Mouse (Mus musculus) lung, adult 18-20 months (tissue): Measurements from ENCODE around the gene Fam221b.
A peak's percentile ranks its signal among the peaks of the same experiment; 100 is the strongest.

Experiments used
- DNase-seq, 2 experiments: peaks; one replicate each; pipeline ENCODE4 v3.0.0; 2022; ENCODE audit warnings: mixed read lengths in 2 of 2

The Fam221b gene

DNA sequence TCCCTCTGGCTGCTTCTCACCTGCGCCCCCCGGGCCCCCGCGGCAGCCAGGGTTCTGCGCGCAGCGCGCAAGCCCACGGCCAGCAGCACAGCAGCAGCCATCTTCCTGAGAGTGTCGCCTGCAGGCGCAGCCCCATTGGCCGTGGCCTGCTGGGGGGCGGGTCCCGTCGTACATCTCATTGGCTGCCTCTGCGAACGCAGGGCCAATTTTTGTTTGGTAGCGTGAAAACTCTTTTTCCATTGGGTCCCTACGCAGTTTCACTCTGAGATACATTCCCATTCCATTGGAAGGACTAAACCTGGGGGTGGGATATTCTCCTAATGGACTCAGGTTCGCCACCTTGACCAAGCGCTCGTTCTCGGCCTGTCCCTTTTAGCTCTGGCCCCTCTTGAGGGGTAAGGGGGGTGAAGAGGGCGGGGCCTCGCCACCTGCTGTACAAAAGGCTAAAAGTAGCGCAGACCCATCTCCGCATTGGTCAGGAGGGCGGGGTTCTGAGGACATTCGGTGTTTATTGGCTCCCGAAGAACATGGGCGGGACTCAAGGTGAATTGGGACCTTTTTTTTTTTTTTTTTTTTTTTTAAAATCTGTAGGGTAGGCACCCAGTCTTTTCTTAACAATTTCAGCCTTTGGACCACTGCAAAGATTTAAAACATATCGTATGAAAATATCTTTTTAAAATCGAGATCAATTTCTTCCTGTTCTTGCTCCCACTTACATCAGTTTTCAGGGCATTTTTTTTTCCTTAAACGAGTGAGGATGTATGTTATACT lies 12.4 kb downstream of the Fam221b start, which contains the start of gene Hint2:
Gene Hint2, minus strand, starts transcription at position 128 of the 771 bp plus-strand sequence.
- peak; percentile 97 for DNase-seq

DNA sequence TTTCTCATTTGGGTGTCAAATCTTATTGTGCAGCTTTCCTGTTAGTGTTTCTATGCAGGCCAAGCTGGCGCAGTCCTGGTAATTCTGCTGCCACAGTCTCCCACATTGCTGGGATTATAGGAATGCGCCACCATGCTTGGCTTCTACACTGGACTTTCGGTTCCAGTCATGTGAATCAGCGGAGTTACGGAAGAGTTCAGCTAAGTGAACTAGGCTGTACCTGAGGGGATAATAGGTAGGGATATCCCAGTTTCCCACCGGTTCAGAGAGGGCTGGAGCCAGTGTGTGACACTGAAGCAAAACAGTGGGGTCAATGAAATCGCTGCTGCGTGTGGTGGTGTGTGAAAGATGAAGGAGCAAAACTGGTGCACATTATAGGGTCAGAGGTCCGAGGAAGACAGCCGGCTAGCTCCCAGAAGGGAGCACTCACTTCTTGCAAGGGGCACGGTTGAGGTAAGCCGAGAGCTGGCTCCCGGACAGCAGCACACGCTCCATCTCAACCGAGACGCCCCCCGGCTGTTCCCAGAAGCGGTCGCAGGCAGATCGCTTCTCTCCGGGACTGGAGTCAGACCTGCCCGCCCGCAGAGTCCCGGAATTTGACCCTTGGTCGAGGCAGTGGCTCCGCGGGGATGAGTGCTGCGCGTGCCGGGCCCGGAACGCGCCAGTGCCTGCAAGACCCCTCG lies 13.1 kb downstream of the Fam221b start:
- DNase-seq, result no peak

- peak; percentile 62 to 81 for DNase-seq
These were observed 15.6 kb downstream of the Fam221b start, which contains the start of gene Spag8 for GRCm38 (mm10) chr4:43653161-43654015. Spag8 (minus strand) TSS chr4:43653594.

GRCm38 (mm10) chr4:43652726-43653125 lies 16.2 kb downstream of the Fam221b start:
- DNase-seq, result no peak

DNA sequence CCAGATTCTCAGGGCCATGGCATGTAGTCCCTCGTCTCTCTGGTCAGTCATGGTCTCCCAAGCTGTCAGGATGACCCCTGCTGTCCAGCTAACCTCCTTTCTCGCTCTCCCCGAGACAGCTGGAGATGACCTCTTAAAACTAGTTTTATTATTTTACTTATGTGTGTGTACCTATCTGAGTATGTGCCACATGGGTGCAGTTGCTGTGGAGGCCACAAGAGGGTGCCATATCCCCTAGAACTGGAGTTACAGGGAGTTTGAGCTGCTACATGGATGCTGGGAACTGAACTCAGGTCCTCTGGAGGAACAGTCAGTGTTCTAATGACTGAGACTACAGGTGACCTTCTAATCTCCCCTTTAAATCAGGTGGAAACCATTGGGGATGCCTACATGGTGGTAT lies 19.2 kb downstream of the Fam221b start:
- no peak for DNase-seq

GRCm38 (mm10) chr4:43640491-43640890 lies 28.5 kb downstream of the Fam221b start:
- peak in 1 of 2 experiments; percentile 0 for DNase-seq

DNA sequence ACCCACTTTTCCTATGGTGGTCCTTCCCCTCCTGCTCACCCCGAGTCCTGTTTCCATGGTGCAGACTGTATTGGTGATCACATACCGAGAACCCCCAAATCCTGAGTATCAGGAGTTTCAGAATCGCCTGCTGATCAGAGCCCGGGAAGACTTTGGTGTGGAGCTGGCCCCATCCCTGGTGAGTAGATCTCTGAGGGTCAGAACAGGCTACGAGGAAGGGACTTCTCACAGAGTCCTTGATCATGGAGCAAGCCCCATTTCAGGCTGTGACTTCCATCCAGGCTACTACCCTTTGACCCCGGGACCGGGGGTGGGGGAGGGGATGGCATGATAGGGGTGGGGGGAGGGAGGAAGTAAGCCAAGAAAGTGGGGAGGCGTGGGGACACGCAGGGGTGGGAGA lies 28.9 kb downstream of the Fam221b start:
- DNase-seq, result peak in 1 of 2 experiments; percentile 1

- DNase-seq, result peak in 1 of 2 experiments; percentile 2
These were observed 32.2 kb downstream of the Fam221b start for GRCm38 (mm10) chr4:43636751-43637150.

DNA sequence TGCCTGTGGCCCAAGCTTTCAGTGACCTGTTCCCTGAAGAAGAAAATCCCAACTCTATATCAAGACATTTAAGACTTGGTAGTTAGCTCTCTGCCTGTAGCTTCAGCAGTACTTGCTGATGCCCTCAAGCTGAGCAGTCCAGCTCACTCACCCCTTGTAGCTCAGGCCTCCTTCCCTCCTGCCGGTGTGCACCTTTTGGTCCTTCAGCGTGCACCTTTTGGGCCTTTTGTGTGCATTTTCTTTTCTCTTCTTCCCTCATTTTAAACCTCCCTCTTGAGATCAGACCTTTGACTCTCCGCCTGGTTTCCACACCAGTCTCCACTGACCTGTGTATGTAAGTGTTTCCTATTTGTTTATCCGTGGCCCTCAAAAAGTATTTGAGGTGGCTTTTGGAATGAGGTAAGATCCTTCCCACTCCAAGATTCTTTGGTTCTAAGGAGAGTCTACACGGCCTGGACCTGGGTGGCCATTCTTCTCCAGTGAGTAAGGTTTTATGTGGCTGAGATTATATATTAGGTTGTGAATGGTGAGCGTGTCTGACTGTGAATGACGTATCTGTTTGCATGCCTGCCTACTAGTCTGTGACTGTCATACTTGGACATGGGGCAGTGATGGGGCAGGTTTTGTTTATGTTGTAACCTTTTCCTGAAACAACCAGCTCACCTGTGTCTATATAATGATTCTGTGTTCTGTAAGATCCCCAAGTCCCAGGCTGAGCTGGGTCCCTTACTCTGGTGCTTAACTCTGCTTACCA lies 34.1 kb downstream of the Fam221b start:
- peak; percentile 3 to 17 for DNase-seq

GRCm38 (mm10) chr4:43633736-43634135 lies 35.2 kb downstream of the Fam221b start:
- no peak for DNase-seq

GRCm38 (mm10) chr4:43633296-43633695 lies 35.6 kb downstream of the Fam221b start:
- DNase-seq, result no peak

DNA sequence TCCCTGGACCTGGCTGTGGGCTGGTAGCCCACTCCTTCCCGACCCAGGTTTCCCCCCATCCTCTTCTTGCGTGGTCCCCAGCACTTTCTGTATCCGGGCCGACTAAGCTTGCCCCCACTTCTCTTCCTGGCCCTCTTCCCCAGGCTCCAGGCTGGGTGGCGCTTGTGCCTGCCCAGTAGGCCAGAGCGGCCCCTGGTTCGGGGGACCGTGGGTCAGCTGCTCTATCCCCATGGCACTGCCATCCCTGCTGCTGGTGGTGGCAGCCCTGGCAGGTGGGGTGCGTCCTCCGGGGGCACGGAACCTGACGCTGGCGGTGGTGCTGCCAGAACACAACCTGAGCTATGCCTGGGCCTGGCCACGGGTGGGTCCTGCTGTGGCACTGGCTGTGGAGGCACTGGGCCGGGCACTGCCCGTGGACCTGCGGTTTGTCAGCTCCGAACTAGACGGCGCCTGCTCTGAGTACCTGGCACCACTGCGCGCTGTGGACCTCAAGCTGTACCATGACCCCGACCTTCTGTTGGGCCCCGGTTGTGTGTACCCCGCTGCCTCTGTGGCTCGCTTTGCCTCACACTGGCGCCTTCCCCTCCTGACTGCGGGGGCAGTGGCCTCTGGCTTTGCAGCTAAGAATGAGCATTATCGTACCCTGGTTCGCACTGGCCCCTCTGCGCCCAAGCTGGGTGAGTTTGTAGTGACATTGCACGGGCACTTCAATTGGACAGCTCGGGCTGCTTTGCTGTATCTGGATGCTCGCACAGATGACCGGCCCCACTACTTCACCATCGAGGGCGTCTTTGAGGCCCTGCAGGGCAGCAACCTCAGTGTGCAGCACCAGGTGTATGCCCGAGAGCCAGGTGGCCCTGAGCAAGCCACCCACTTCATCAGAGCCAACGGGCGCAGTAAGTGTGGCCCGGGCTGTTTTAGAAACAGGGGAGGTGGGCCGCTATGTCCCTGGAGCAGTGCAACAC lies 36.7 kb downstream of the Fam221b start:
- no peak for DNase-seq

- DNase-seq, result peak; percentile 25 to 34
These were observed 37.6 kb downstream of the Fam221b start, which contains the start of gene Npr2 for GRCm38 (mm10) chr4:43631046-43631955. Npr2 (plus strand) TSS chr4:43631935.

GRCm38 (mm10) chr4:43630671-43631045 lies 38.3 kb downstream of the Fam221b start:
- DNase-seq, result no peak

DNA sequence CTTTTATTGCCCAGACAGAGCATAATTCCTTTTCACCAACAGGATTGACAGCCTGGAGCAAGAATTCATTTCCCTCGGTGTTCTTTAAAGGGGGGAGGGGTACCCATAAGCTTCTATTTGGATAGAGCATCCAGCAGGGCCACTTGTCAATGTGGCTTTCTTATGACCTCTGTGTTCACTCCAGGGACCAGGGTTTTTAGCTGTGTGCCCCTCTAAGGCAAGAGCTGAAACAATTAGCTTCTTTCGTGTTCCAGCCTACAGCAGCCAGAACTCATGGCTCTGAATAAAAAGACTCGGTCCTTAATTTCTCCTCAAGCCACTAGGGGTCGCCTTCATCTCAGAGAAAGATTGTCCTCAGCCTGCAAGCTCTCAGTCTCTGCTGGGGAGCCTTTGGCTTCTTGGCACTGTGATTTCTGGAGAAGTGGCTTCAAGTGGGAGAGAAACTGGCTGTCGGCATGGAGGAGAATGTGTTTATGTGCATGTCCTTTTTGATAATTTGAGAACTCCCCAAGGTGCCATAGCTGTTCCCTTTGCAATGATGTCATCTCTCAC lies 38.8 kb downstream of the Fam221b start:
- DNase-seq, result peak; percentile 80 to 88

DNA sequence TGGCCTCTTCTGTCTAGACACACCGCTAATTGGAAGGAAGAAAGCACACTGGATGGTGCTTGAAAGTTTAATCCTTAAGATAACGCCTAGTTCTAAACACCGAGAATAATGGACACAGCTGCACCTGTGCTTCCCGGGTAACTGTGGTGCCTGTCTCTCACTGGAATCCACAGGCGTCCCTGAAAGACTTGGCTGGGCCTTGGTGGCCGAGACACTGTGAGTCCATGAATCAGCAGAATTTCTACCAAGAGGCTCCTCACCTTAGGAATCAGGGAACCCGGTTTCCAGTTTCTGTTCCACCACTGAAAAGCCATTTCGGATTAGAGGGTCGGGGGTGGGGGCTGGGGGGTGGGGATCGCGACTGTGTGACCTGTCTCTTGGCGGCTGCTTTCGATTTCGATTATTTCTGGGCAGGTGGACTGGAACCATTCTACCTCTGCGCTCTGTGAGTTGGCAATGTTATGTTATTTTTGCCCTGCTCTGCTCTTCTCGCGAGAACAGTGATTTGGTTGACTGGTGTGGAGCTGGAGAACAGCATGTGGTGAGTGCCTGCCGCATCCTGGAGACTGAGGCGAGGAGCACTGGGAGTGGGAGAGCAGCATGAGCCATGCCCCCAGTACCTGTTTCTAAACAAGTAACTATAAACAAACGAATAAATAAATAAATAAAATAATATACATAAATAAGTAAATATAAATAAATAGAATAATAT lies 39.7 kb downstream of the Fam221b start:
- no peak for DNase-seq

DNA sequence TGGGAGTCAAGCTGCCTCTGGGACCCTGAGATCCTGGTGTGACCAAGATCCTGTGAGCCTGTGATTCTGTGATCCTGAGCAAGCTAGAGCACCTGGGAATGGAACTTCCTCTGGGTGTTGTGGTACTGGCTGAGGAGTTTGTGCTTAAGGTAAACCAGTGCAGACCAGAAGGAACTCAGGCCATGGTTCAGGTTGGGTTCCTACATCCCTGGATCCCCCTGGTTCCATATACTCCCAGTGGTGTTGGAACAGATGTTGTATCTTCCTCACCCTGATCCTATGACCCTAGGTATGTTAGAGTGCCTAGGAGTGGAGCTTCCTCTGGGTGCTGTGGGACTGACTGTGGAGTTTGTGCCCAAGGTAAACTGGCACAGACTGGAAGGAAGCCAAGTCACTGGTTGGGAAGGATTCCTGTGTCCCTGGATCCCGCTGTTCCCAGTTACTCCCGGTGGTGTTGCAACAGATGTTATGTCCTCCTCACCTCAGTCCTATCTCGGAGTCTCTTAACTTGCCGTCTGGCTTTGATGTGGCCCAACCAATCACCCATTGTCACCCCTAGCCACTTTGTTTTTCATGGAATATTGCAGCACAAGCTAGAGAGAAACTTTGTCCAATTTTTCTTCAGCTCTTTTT lies 48.7 kb downstream of the Fam221b start:
- DNase-seq, result peak in 1 of 2 experiments; percentile 1

- DNase-seq, result peak; percentile 25 to 35
These were observed 55.8 kb downstream of the Fam221b start for GRCm38 (mm10) chr4:43613060-43613730.
